Mouse (Mus musculus): Measurements from ENCODE around the gene Gm19935. TPM values are rescaled to one million over a fixed set of nuclear protein-coding genes. Genes with fewer than 3 reads are reported as not detected.

Gene Gm19935
- polyA plus RNA-seq, 1 experiment from 2014 or later, result 0.35 TPM

- no peaks in the 10 kb centered on the region for H3K4me1 ChIP-seq (replicated peaks; ENCODE audit: control insufficient read depth, insufficient read depth)
- DNase-seq (ENCODE audit: low spot score), result peak; percentile 25
- no peaks in the 10 kb centered on the region for H3K9me3 ChIP-seq (ENCODE audit: control insufficient read depth, low read length)
- peak overlapping the region; percentile 75 for H3K9ac ChIP-seq (ENCODE audit: low read length)
- H3K4me2 ChIP-seq (replicated peaks; ENCODE audit: low read depth), result peak overlapping the region; percentile 63
- TF ChIP-seq EP300 (optimal IDR thresholded peaks at IDR 0.05) (no peak), CTCF (IDR thresholded peaks at IDR 0.05; ENCODE audit: low read depth) (no peak)
- H3K4me3 ChIP-seq (ENCODE audit: low read depth, low read length), result peak overlapping the region; percentile 55
- no peaks in the 10 kb centered on the region for H3K27me3 ChIP-seq (ENCODE audit: control insufficient read depth, insufficient read depth, low read length)
- H3K36me3 ChIP-seq (ENCODE audit: control insufficient read depth, insufficient read depth, low read length), result no peaks in the 10 kb centered on the region
- ATAC-seq (ENCODE audit: low FRiP score, low TSS enrichment), result peak; percentile 38
- 3% methylated on average over 11 of the region's 11 CpGs for WGBS
- H3K27ac ChIP-seq (replicated peaks), result peak overlapping the region; percentile 70
Observed at GRCm38 (mm10) chr8:90828987-90829740, 12.0 kb upstream of the Gm19935 start.

GRCm38 (mm10) chr8:90828181-90828986 is 11.2 kb upstream of the Gm19935 start, which contains the start of gene Chd9:
Gene Chd9 (plus strand): TSS chr8:90828352.
- Histone ChIP-seq H3K4me2 (replicated peaks; ENCODE audit: low read depth) (peak within 1 kb of the TSS; percentile 63), H3K9me3 (ENCODE audit: control insufficient read depth, low read length) (no peaks in the 10 kb centered on the region), H3K36me3 (ENCODE audit: control insufficient read depth, insufficient read depth, low read length) (no peaks in the 10 kb centered on the region), H3K4me3 (ENCODE audit: low read depth, low read length) (peak within 1 kb of the TSS; percentile 55), H3K4me1 (replicated peaks; ENCODE audit: control insufficient read depth, insufficient read depth) (no peaks in the 10 kb centered on the region), H3K27ac (replicated peaks) (peak within 1 kb of the TSS; percentile 70), H3K27me3 (ENCODE audit: control insufficient read depth, insufficient read depth, low read length) (no peaks in the 10 kb centered on the region), H3K9ac (ENCODE audit: low read length) (peak within 1 kb of the TSS; percentile 75)
- TF ChIP-seq EP300 (optimal IDR thresholded peaks at IDR 0.05), result no peak
- peak; percentile 100 for TF ChIP-seq CTCF (IDR thresholded peaks at IDR 0.05; ENCODE audit: low read depth)
- WGBS, result 4% methylated on average over 39 of the region's 39 CpGs
- ATAC-seq (ENCODE audit: low FRiP score, low TSS enrichment) (peak; percentile 87), DNase-seq (ENCODE audit: low spot score) (peak; percentile 95)

GRCm38 (mm10) chr8:90825459-90825871 is 8.3 kb upstream of the Gm19935 start:
- DNase-seq (ENCODE audit: low spot score) (peak; percentile 75), ATAC-seq (ENCODE audit: low FRiP score, low TSS enrichment) (peak; percentile 84)
- H3K9me3 ChIP-seq (ENCODE audit: control insufficient read depth, low read length), result no peaks in the 10 kb centered on the region
- WGBS, result 50% methylated on average over 9 of the region's 9 CpGs
- no peaks in the 10 kb centered on the region for H3K27me3 ChIP-seq (ENCODE audit: control insufficient read depth, insufficient read depth, low read length)
- H3K9ac ChIP-seq (ENCODE audit: low read length), result no peak overlapping the region
- H3K27ac ChIP-seq (replicated peaks), result peak overlapping the region; percentile 56
- H3K36me3 ChIP-seq (ENCODE audit: control insufficient read depth, insufficient read depth, low read length), result no peaks in the 10 kb centered on the region
- no peak overlapping the region for H3K4me3 ChIP-seq (ENCODE audit: low read depth, low read length)
- no peak for TF ChIP-seq CTCF (IDR thresholded peaks at IDR 0.05; ENCODE audit: low read depth)
- TF ChIP-seq EP300 (optimal IDR thresholded peaks at IDR 0.05), result no peak
- no peaks in the 10 kb centered on the region for H3K4me1 ChIP-seq (replicated peaks; ENCODE audit: control insufficient read depth, insufficient read depth)
- H3K4me2 ChIP-seq (replicated peaks; ENCODE audit: low read depth), result peak overlapping the region; percentile 23

- DNase-seq (ENCODE audit: low spot score), result no peak
- Histone ChIP-seq H3K36me3 (ENCODE audit: control insufficient read depth, insufficient read depth, low read length) (no peaks in the 10 kb centered on the region), H3K4me3 (ENCODE audit: low read depth, low read length) (no peak overlapping the region), H3K4me1 (replicated peaks; ENCODE audit: control insufficient read depth, insufficient read depth) (no peaks in the 10 kb centered on the region), H3K27me3 (ENCODE audit: control insufficient read depth, insufficient read depth, low read length) (no peaks in the 10 kb centered on the region), H3K9me3 (ENCODE audit: control insufficient read depth, low read length) (no peaks in the 10 kb centered on the region), H3K27ac (replicated peaks) (no peak overlapping the region), H3K9ac (ENCODE audit: low read length) (no peak overlapping the region), H3K4me2 (replicated peaks; ENCODE audit: low read depth) (no peak overlapping the region)
- WGBS, result 29% methylated on average over 11 of the region's 11 CpGs
- TF ChIP-seq CTCF (IDR thresholded peaks at IDR 0.05; ENCODE audit: low read depth) (no peak), EP300 (optimal IDR thresholded peaks at IDR 0.05) (no peak)
- no peak for ATAC-seq (ENCODE audit: low FRiP score, low TSS enrichment)
Observed at GRCm38 (mm10) chr8:90822443-90822842, 5.2 kb upstream of the Gm19935 start.

GRCm38 (mm10) chr8:90820321-90820696 is 3.1 kb upstream of the Gm19935 start:
- Histone ChIP-seq H3K27me3 (ENCODE audit: control insufficient read depth, insufficient read depth, low read length) (no peaks in the 10 kb centered on the region), H3K27ac (replicated peaks) (no peak overlapping the region), H3K9me3 (ENCODE audit: control insufficient read depth, low read length) (no peaks in the 10 kb centered on the region), H3K4me2 (replicated peaks; ENCODE audit: low read depth) (no peak overlapping the region), H3K9ac (ENCODE audit: low read length) (no peak overlapping the region), H3K4me1 (replicated peaks; ENCODE audit: control insufficient read depth, insufficient read depth) (no peaks in the 10 kb centered on the region), H3K36me3 (ENCODE audit: control insufficient read depth, insufficient read depth, low read length) (no peaks in the 10 kb centered on the region), H3K4me3 (ENCODE audit: low read depth, low read length) (no peak overlapping the region)
- ATAC-seq (ENCODE audit: low FRiP score, low TSS enrichment) (no peak), DNase-seq (ENCODE audit: low spot score) (no peak)
- WGBS, result 69% methylated on average over 4 of the region's 4 CpGs
- TF ChIP-seq EP300 (optimal IDR thresholded peaks at IDR 0.05), result no peak
- no peak for TF ChIP-seq CTCF (IDR thresholded peaks at IDR 0.05; ENCODE audit: low read depth)
